Mouse (Mus musculus) heart, adult 2 months (tissue): ENCODE measurements around the gene Cdh22.

Source experiments
- CTCF ChIP-seq: fragments of 200-600 bp; IDR thresholded peaks from 2 replicates; pipeline ENCODE4 v1.8.1; 2022; ENCODE audit warnings: antibody characterized with exemption, mild to moderate bottlenecking, moderate library complexity
- EP300 ChIP-seq: fragments of 200-500 bp; IDR thresholded peaks from 2 replicates; pipeline ENCODE4 v1.6.1; 2011; ENCODE audit warnings: low read depth, low read length, control low read depth; ENCODE audit not compliant: insufficient read depth

DNA sequence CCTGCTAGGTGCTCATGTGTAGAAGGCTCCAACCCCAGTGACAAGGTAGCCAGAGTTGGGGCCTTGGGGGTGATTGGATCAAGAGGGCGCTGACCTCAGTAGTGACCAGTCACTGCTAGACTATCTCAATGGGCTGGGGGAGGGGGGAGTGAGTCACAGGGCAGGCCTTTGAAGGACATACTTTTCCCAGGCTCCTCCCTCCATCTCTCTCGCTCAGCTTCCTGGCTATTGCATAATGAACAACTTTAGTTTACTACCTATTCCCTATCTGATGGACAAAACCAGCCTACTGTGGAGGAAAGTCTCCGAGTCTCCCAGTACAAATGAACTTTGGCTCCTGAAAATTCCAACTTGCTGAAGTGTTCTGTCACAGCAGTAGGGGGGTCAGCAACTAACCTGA lies 45.1 kb downstream of the Cdh22 start:
- TF ChIP-seq EP300: no peak
- no peak for TF ChIP-seq CTCF
